Mouse (Mus musculus) bone marrow macrophage, adult 2 months (primary cell): ENCODE measurements at regions not wholly inside any gene's neighbourhood (a gene's known extent, or its start where the extent isn't known, plus 50 kb on each side); places are given as distances from the start of the nearest gene placed in this dataset.
"Not testable (repeated sequence)": the region's sequence is repeated elsewhere in the genome, so short reads cannot be mapped to it uniquely, and the experiment has no call there.

Experiments used
- H3K27ac ChIP-seq: 2 replicates; pipeline ENCODE4 v1.5.1; 2012; ENCODE audit warnings: low read depth, low read length; ENCODE audit not compliant: insufficient read depth
- H3K4me1 ChIP-seq: 2 replicates; pipeline ENCODE4 v1.6.1; 2012; ENCODE audit warnings: low read length; ENCODE audit not compliant: control insufficient read depth, insufficient read depth
- H3K4me3 ChIP-seq: 2 replicates; pipeline ENCODE4 v1.5.1; 2012; ENCODE audit warnings: mild to moderate bottlenecking, low read length, moderate library complexity; ENCODE audit not compliant: insufficient read depth
- CTCF ChIP-seq: IDR thresholded peaks from 2 replicates; pipeline ENCODE4 v1.5.1; 2012; ENCODE audit warnings: low read depth, mild to moderate bottlenecking, low read length, moderate library complexity
- POLR2A ChIP-seq: IDR thresholded peaks from 2 replicates; pipeline ENCODE4 v1.6.1; 2012; ENCODE audit warnings: mild to moderate bottlenecking, low read depth, low read length, borderline replicate concordance

DNA sequence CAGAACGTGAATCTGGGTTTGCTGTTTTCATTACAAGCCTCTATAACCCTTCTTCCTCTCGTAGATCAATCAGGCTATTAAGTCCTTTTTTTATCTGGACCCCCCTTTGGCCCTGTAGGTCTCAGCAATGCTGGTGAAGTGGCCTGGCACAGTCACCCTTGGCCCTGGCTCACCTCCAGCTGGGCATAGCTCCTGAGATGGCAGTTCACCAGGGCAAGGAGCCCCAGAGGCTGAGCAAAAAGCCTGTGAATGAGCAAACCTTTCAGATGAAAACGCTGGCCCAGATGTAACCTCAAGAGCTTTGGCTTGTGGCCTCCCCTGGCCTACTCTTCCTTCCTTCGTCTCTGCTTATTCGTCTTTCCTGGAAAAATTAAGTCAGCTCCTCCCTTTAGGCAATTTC, 121.7 kb upstream of the Cdyl start:
- peaks cover 3% of the 10 kb centered on the region; the same call in 1 of the 2 replicates for H3K4me1 ChIP-seq
- H3K27ac ChIP-seq = no peak overlapping the region
- no peak for TF ChIP-seq POLR2A
- TF ChIP-seq CTCF = no peak
- no peak overlapping the region for H3K4me3 ChIP-seq

DNA sequence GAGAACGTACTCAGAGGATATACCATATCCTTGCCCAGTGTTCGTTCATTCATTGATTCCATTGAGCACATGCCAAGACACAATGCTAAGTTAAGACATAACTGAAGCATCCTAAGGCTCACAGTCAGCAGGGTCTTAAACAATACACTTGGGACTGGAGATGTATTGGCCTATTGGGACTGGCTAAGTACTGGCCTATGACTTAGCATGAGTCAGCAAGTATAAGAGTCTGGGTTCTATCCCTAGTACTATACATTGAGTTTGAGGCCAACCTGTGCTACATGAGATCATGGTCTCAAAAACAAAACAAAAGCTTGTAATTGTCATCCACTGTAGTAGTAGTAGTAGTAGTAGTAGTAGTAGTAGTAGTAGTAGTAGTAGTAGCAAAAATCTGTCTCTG, 119.2 kb upstream of the Cdyl start:
- Histone ChIP-seq H3K4me3 (no peak overlapping the region), H3K27ac (no peak overlapping the region), H3K4me1 (no peaks in the 10 kb centered on the region)
- no peak for TF ChIP-seq POLR2A

DNA sequence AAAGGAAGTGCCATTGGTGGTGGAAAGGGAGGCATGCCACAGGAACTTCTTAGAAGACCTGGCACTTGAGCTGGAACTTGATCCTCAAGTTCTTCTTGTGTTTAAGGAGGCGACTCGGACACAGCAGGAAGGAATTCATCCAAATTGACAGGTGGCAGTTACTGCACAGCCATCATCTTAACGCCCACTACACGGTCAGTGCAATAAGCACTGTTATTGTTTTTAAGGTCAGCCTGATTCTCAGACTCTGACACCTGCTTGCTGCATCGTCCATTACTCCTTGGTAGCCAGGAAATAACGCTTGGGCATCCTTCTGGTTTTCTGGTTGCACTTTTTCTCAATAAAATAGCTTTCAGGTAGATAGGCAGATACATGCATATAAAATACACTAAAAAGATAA, 118.6 kb upstream of the Cdyl start:
- TF ChIP-seq CTCF (no peak), POLR2A (no peak)
- Histone ChIP-seq H3K4me3 (no peak overlapping the region), H3K27ac (no peak overlapping the region), H3K4me1 (no peaks in the 10 kb centered on the region)

DNA sequence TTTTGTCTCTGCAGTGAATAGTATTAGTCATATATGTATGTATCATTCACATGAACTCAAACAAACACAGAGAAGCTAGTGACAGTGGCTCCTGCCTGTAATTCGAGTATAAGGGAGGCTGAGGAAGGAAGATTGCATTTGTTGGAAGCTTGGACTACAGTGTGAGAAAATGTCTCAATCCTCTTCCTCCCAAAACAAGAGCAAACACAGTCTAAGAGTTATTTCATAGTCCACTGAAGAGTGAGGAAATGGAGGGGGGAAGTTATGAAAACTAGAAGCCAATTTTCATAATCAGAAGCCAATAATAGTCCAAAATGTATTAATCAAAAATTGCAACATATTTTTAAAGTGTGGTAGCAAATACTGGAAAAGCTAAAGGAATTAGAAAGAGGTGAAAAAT, 95.6 kb upstream of the Cdyl start:
- H3K4me1 ChIP-seq = no peaks in the 10 kb centered on the region
- no peak overlapping the region for H3K4me3 ChIP-seq
- no peak overlapping the region for H3K27ac ChIP-seq
- no peak for TF ChIP-seq POLR2A
- no peak for TF ChIP-seq CTCF

DNA sequence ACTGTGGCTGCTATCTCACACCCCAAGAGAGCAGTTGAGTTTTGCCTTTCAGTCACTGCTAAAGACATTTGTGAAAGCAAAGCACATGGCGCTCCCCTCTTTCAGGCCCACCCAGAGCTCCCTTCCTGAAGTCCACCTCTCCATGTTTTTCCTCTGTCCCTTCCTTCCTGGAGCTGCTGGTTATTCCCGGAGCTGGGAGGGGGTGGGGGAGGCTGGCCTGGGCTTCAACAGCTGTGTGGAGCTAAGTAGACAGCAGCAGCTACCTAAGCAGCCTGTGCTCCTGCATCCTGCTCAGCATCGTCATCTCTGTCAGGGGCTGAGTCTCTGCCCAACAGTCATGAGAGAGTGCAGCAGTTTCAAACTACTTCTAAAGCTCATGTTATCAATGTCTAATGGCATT, 78.0 kb upstream of the Cdyl start:
- Histone ChIP-seq H3K4me1 (no peaks in the 10 kb centered on the region), H3K27ac (no peak overlapping the region), H3K4me3 (no peak overlapping the region)
- TF ChIP-seq CTCF = no peak
- TF ChIP-seq POLR2A = no peak

DNA sequence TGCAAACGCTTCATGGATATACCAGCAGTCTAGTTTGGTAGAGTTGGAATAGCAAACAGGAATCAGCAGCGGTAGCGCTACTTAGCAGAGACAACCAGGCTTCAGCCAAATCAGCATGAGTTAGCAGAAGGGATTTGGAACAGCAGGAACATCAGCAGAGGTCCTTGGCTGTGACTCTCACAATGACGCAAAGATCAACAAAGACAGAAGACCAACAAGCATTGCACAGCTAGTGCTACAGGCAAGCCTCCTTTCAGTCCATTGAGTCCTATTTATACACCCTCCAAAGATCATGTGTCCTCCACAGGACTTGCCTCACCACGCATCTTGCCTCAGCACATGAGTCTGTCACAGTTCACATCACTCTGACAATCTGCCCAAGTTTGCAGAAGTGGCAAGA, 61.6 kb upstream of the Cdyl start:
- H3K27ac ChIP-seq = no peak overlapping the region
- no peak for TF ChIP-seq CTCF
- no peak for TF ChIP-seq POLR2A

DNA sequence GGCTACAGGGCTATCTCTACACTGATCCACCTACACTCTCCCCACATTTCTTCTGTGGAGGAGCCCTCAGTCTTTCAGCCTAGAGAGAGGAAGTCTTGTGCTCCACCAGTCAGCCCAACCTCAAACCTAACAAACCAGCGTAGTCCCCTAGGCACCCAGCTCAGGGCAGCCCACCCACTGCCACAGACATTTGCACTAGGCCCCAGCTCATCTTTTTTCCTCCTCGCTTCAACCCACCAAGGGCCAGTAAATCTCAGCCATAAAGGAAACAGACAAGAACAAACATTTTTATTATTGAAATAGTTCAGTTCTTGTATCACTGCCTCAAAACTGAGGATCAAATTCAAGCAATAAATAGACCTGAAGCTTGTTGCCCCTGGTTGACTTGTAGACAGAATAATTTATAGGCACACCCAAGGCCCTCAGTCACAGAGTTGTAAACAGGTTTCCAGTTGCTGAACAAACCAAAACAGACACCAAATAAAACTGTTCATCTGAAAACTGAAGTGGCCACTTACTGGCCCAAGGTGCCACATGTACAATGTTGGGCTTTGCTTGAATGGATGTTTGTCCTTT, 58.0 kb upstream of the Cdyl start:
- H3K27ac ChIP-seq = no peak overlapping the region
- no peak overlapping the region for H3K4me3 ChIP-seq
- TF ChIP-seq CTCF (no peak), POLR2A (no peak)
- no peaks in the 10 kb centered on the region for H3K4me1 ChIP-seq

More for the DNA sequence above, 61.6 kb upstream of the Cdyl start:
- Histone ChIP-seq H3K4me1 (no peaks in the 10 kb centered on the region), H3K4me3 (no peak overlapping the region)

DNA sequence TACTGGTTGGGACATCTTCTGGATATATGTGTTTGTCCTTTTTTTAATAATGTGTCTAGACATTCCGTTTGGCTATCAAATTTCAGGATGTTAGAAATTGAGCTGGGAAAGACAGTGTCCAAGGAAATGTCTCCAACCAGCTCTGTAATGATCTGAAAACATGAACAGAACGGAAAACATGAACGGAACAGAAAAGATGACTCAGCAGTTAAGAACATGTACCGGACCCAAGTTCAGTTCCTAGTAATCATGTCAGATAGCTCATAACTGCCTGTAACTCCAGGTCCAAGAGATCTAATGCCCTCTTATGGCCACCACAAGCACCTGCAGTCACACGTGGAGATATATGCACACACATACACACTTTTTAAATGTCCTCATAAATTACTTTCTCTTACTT, 56.6 kb upstream of the Cdyl start:
- TF ChIP-seq POLR2A (no peak), CTCF (no peak)
- Histone ChIP-seq H3K4me3 (no peak overlapping the region), H3K4me1 (no peaks in the 10 kb centered on the region), H3K27ac (no peak overlapping the region)

DNA sequence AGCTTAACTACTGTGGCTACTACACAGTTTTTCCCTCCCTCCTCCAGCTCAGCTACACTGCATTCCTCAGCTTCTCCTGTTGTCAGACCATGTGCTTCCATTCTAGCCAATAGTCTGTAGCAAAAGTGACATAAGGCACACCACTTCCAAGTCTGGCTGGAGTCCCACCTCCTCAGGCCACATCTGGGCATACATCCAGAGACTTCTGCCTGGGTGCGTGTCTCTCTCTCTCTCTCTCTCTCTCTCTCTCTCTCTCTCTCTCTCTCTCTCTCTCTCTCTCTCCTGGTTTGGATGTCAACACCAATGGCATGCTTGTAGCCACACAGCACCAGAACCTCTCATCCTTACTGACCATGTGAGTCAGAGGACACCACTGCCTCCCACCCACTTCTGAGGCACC, 55.6 kb upstream of the Cdyl start:
- TF ChIP-seq POLR2A (no peak), CTCF (no peak)
- no peak overlapping the region for H3K27ac ChIP-seq
- no peaks in the 10 kb centered on the region for H3K4me1 ChIP-seq
- H3K4me3 ChIP-seq = no peak overlapping the region

DNA sequence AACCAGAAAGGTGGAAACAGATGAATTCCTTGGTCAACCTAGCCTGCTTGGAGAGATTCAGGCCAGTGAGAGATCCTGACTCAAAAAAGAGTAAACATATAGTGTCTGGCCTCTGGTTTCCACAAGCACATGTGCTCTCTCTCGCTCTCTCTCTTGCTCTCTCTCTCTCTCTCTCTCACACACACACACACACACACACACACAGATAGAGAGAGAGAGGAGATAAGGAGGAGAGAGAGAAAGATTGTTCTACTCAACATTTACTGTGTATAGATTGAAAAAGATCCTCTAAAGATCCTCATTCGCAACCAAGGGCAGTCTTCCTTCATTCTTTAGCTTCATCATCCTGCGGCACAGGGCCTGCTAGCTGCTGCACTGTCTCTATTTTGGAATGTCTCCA, 54.9 kb upstream of the Cdyl start:
- no peak overlapping the region for H3K27ac ChIP-seq
- no peak overlapping the region for H3K4me3 ChIP-seq
- no peak for TF ChIP-seq POLR2A
- no peak for TF ChIP-seq CTCF
- H3K4me1 ChIP-seq = no peaks in the 10 kb centered on the region

DNA sequence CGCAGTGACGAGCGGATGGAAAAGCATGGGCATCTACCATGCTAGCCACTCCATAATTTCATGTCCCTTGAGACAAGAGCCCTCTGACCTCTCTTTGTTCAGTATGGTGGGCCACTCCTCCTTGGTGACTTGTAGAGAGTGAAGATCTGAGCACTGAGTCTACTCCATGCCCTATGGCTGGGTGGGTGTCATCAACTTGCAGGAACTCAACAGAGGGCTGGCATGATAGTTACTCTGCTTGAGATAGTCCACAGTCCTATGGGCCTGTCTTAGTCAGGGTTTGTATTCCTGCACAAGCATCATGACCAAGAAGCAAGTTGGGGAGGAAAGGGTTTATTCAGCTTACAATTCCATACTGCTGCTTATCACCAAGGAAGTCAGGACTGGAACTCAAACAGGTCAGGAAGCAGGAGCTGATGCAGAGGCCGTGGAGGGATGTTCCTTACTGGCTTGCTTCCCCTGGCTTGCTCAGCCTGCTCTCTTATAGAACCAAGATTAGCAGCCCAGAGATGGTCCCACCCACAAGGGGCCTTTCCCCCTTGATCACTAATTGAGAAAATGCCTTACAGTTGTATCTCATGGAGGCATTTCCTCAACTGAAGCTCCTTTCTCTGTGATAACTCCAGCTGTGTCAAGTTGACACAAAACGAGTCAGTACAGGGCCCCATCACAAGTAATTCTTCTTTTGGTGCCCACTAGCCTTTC, 52.6 kb upstream of the Cdyl start:
- not testable (repeated sequence) for H3K27ac ChIP-seq, H3K4me1 ChIP-seq, H3K4me3 ChIP-seq

DNA sequence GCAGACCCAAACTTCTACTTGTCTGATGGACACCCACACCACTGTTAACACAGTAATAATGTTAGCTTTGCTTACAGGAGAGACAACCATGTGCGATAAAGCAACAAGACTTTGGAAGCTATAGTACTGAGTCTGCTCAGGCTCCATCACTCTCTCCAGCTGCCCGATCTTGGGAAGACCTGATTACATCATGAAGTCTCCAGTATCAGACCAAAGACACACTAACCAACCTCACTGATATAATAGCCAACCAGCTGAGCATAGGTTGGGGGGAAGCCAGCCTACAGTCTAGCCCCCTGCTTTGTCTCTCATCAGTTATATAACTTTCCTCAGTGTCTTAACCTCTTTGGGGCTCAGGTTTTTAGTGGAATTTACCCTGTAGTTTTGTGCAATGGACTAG, 51.9 kb upstream of the Cdyl start:
- no peaks in the 10 kb centered on the region for H3K4me1 ChIP-seq
- H3K4me3 ChIP-seq = no peak overlapping the region
- TF ChIP-seq CTCF (no peak), POLR2A (no peak)
- H3K27ac ChIP-seq = no peak overlapping the region
